Mouse (Mus musculus) cortical plate, adult 2 months (tissue): ENCODE data around the gene Gng3.

Experiments used
- CTCF ChIP-seq: fragments of 200-500 bp; IDR thresholded peaks from 2 replicates; pipeline ENCODE4 v1.5.1; 2011; ENCODE audit warnings: mild to moderate bottlenecking, control low read depth, low read length; ENCODE audit not compliant: insufficient read depth; ENCODE audit errors: extremely low read depth
- POLR2A ChIP-seq: fragments of 200-500 bp; IDR thresholded peaks from 2 replicates; pipeline ENCODE4 v1.6.1; 2011; ENCODE audit warnings: mild to moderate bottlenecking, low read length, control low read depth; ENCODE audit not compliant: insufficient read depth; ENCODE audit errors: extremely low read depth

DNA sequence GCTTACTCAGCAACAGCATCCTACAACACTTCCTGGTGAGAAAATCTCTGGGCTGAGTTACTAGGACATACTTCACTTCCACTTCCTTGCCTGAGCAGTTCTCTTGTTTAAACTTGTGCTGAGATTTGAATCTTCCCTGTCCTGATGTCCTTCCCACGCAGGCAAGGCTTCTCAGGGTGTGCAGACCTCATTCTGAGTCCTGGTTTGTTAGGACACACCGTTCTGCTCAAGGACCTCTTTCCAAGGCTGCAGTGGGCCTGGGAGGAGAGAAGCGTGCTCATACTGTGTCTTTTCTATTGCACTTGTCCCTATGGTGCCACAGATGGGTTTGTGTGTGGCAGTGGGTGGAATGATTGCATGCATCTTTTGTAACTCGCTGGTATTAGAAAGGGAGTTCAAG is 6.0 kb downstream of the Gng3 start:
- TF ChIP-seq CTCF (no peak), POLR2A (no peak)
